12 mouse cellular contexts compared by ENCODE assay signal in genomic region chr5:124454082-124454419, GRCm38 (mm10). TPM values are rescaled to one million over a fixed set of nuclear protein-coding genes. Genes with fewer than 3 reads are reported as not detected.
DNase-seq lines count a peak whose midpoint lies in the region; ATAC-seq and TF ChIP-seq lines count a peak whose summit lies in the region.
"Had no signal": no experiment of that assay in that cellular context is flagged by ENCODE, and none has a peak within 500 bp of the region (broad histone marks: within the 10 kb centered on the region; RNA-seq: fewer than 3 reads in every experiment).

No protein-coding gene starts in this region.

- peaks cover 95% of the 10 kb centered on the region for H3K36me3 ChIP-seq in forebrain, embryonic 14.5 days (ENCODE audit: control insufficient read depth, insufficient read depth, low read length)
- peaks cover 44% of the 10 kb centered on the region for H3K36me3 ChIP-seq in forebrain, embryonic 16.5 days (ENCODE audit: control insufficient read depth, insufficient read depth)
- H3K36me3 ChIP-seq in kidney, adult 2 months (ENCODE audit: control insufficient read depth, insufficient read depth, low read length), result no peaks in the 10 kb centered on the region; the same call in none of the 2 replicates
- peaks cover 2% of the 10 kb centered on the region for H3K36me3 ChIP-seq in testis, adult 2 months (ENCODE audit: control insufficient read depth, insufficient read depth, low read length)

- no peaks in the 10 kb centered on the region for H3K9me3 ChIP-seq in forebrain, embryonic 14.5 days (replicated peaks; ENCODE audit: control insufficient read depth, low read length)
- H3K9me3 ChIP-seq in forebrain, embryonic 16.5 days (ENCODE audit: control insufficient read depth, low read length), result no peaks in the 10 kb centered on the region
- H3K9me3 ChIP-seq: hindbrain, embryonic 15.5 days; lung, embryonic 15.5 days had no signal

- H3K4me3 ChIP-seq in forebrain, embryonic 14.5 days (ENCODE audit: low read depth, low read length), result no peak overlapping the region
- H3K4me3 ChIP-seq in forebrain, embryonic 16.5 days (replicated peaks; ENCODE audit: low read length), result no peak overlapping the region
- no peak overlapping the region for H3K4me3 ChIP-seq in kidney, adult 2 months (ENCODE audit: insufficient read depth, low read depth, low read length)
- no peak overlapping the region for H3K4me3 ChIP-seq in testis, adult 2 months (ENCODE audit: control insufficient read depth, low read depth, low read length)
- H3K4me3 ChIP-seq: hindbrain, embryonic 15.5 days; lung, embryonic 15.5 days had no signal

- no peak for DNase-seq in forebrain, embryonic 14.5 days (ENCODE audit: low spot score)
- DNase-seq in kidney, adult 2 months, result no peak
- DNase-seq in kidney, adult 11 months, result no peak
- no peak for DNase-seq in testis, postnatal 10 days (ENCODE audit: low spot score)
- DNase-seq: gastrocnemius, postnatal 10 days had no signal

- H3K9ac ChIP-seq in forebrain, embryonic 14.5 days (ENCODE audit: low read length), result no peak overlapping the region
- no peak overlapping the region for H3K9ac ChIP-seq in forebrain, embryonic 16.5 days (replicated peaks; ENCODE audit: low read depth, low read length)
- H3K9ac ChIP-seq: hindbrain, embryonic 15.5 days; lung, embryonic 15.5 days had no signal

- peak overlapping the region; percentile 65; the same call in 1 of the 2 replicates for H3K27ac ChIP-seq in forebrain, embryonic 14.5 days (ENCODE audit: low read depth, low read length)
- no peak overlapping the region for H3K27ac ChIP-seq in forebrain, embryonic 16.5 days (ENCODE audit: low read length)
- peak overlapping the region; percentile 89 for H3K27ac ChIP-seq in kidney, adult 2 months (ENCODE audit: insufficient read depth, low read depth, low read length)
- peak overlapping the region; percentile 33 for H3K27ac ChIP-seq in testis, adult 2 months (ENCODE audit: control insufficient read depth, insufficient read depth, low read depth, low read length)
- H3K27ac ChIP-seq: lung, embryonic 15.5 days had no signal

- whole genome bisulfite sequencing in forebrain, embryonic 14.5 days, result 84% methylated on average over 1 of the region's 1 CpGs
- WGBS in forebrain, embryonic 16.5 days, result 95% methylated on average over 1 of the region's 1 CpGs
- 53% methylated on average over 1 of the region's 1 CpGs for WGBS in kidney, adult 2 months

- no peak for TF ChIP-seq POLR2A in kidney, adult 2 months (IDR thresholded peaks at IDR 0.05; ENCODE audit: low read depth, low read length)
- no peak for TF ChIP-seq POLR2A in testis, adult 2 months (IDR thresholded peaks at IDR 0.05; ENCODE audit: control insufficient read depth, low read depth, low read length)

- TF ChIP-seq CTCF in kidney, adult 2 months (conservative IDR thresholded peaks at IDR 0.05; ENCODE audit: insufficient read depth, insufficient read length, low read depth, low read length), result no peak
- TF ChIP-seq CTCF in testis, adult 2 months (IDR thresholded peaks at IDR 0.05; ENCODE audit: control insufficient read depth, insufficient read depth, insufficient replicate concordance, low read depth, low read length), result no peak

- H3K27me3 ChIP-seq in forebrain, embryonic 14.5 days (replicated peaks; ENCODE audit: control insufficient read depth, insufficient read depth, low read length), result no peaks in the 10 kb centered on the region
- no peaks in the 10 kb centered on the region for H3K27me3 ChIP-seq in forebrain, embryonic 16.5 days (replicated peaks; ENCODE audit: control insufficient read depth, insufficient read depth, low read length)
- H3K27me3 ChIP-seq in kidney, adult 2 months (replicated peaks; ENCODE audit: control insufficient read depth, insufficient read depth, low read length), result no peaks in the 10 kb centered on the region
- H3K27me3 ChIP-seq in testis, adult 2 months (ENCODE audit: control insufficient read depth, insufficient read depth, low read length), result no peaks in the 10 kb centered on the region
- H3K27me3 ChIP-seq: hindbrain, embryonic 15.5 days; lung, embryonic 15.5 days had no signal

- ATAC-seq in forebrain, embryonic 14.5 days, result no peak
- ATAC-seq in forebrain, embryonic 16.5 days, result no peak
- no peak for ATAC-seq in megakaryocyte progenitor cell, adult 5-6 weeks (replicated peaks; ENCODE audit: poor library complexity)
- ATAC-seq: activated CD4-positive, CD25-positive, alpha-beta regulatory T cell, adult 4 months had no signal

- no peak overlapping the region for H3K4me2 ChIP-seq in forebrain, embryonic 14.5 days (ENCODE audit: low read length)
- no peak overlapping the region for H3K4me2 ChIP-seq in forebrain, embryonic 16.5 days (ENCODE audit: low read length)
- H3K4me2 ChIP-seq: heart, embryonic 11.5 days; hindbrain, embryonic 15.5 days; lung, embryonic 15.5 days had no signal

- no peaks in the 10 kb centered on the region for H3K4me1 ChIP-seq in forebrain, embryonic 14.5 days (ENCODE audit: control insufficient read depth, insufficient read depth, low read length)
- H3K4me1 ChIP-seq in forebrain, embryonic 16.5 days (replicated peaks; ENCODE audit: control insufficient read depth, insufficient read depth, low read length), result peaks cover 11% of the 10 kb centered on the region
- peaks cover 23% of the 10 kb centered on the region for H3K4me1 ChIP-seq in kidney, adult 2 months (ENCODE audit: control insufficient read depth, insufficient read depth, low read length)
- H3K4me1 ChIP-seq in testis, adult 2 months (ENCODE audit: control insufficient read depth, insufficient read depth, low read length), result no peaks in the 10 kb centered on the region
- H3K4me1 ChIP-seq: lung, embryonic 15.5 days had no signal

RNA-seq across cellular contexts. Expression of gene Kmt5a, which starts 14.3 kb away (rescaled TPM):
- 21.7 and 24.2 TPM in 2 replicates for polyA plus RNA-seq in forebrain, embryonic 14.5 days (2014; fragmentation: Nextera tagmentation; extraction: Ambion mirVana)
- 21.5 and 21.9 TPM in 2 replicates for polyA plus RNA-seq in forebrain, embryonic 16.5 days (2015; fragmentation: Nextera tagmentation; extraction: Ambion mirVana)
- 75.9 and 81.1 TPM in 2 replicates for polyA plus RNA-seq in kidney, adult 2 months (2012; rRNA removed)
- 23.4 and 24.9 TPM in 2 replicates for polyA plus RNA-seq in testis, adult 2 months (2012; rRNA removed)
- 285 and 312 TPM in 2 replicates for total RNA-seq in megakaryocyte progenitor cell, adult 5-6 weeks (2015)
- 134 and 164 TPM in 2 replicates for total RNA-seq in megakaryocyte progenitor cell, adult 5-6 weeks (2017)

RNA-seq across cellular contexts. Expression of gene Rilpl2, which starts 24.1 kb away (rescaled TPM):
- polyA plus RNA-seq in forebrain, embryonic 14.5 days (2014; fragmentation: Nextera tagmentation; extraction: Ambion mirVana), result 29.4 and 31.7 TPM in 2 replicates
- 26.4 and 28.0 TPM in 2 replicates for polyA plus RNA-seq in forebrain, embryonic 16.5 days (2015; fragmentation: Nextera tagmentation; extraction: Ambion mirVana)
- 44.3 and 46.3 TPM in 2 replicates for polyA plus RNA-seq in kidney, adult 2 months (2012; rRNA removed)
- polyA plus RNA-seq in testis, adult 2 months (2012; rRNA removed), result 19.6 and 20.8 TPM in 2 replicates
- total RNA-seq in megakaryocyte progenitor cell, adult 5-6 weeks (2015), result 49.0 and 63.6 TPM in 2 replicates
- total RNA-seq in megakaryocyte progenitor cell, adult 5-6 weeks (2017), result 45.2 and 50.1 TPM in 2 replicates

RNA-seq across cellular contexts. Expression of gene Sbno1, which starts 28.2 kb away (rescaled TPM):
- 64.7 and 85.1 TPM in 2 replicates for polyA plus RNA-seq in forebrain, embryonic 14.5 days (2014; fragmentation: Nextera tagmentation; extraction: Ambion mirVana)
- 109 and 110 TPM in 2 replicates for polyA plus RNA-seq in forebrain, embryonic 16.5 days (2015; fragmentation: Nextera tagmentation; extraction: Ambion mirVana)
- 16.7 and 20.8 TPM in 2 replicates for polyA plus RNA-seq in kidney, adult 2 months (2012; rRNA removed)
- 38.8 and 46.6 TPM in 2 replicates for polyA plus RNA-seq in testis, adult 2 months (2012; rRNA removed)
- total RNA-seq in megakaryocyte progenitor cell, adult 5-6 weeks (2015), result 94.8 and 95.7 TPM in 2 replicates
- total RNA-seq in megakaryocyte progenitor cell, adult 5-6 weeks (2017), result 162 and 219 TPM in 2 replicates

RNA-seq across cellular contexts. Expression of gene Snrnp35, which starts 28.9 kb away (rescaled TPM):
- 14.3 and 14.7 TPM in 2 replicates for polyA plus RNA-seq in forebrain, embryonic 14.5 days (2014; fragmentation: Nextera tagmentation; extraction: Ambion mirVana)
- polyA plus RNA-seq in forebrain, embryonic 16.5 days (2015; fragmentation: Nextera tagmentation; extraction: Ambion mirVana), result 21.8 and 25.1 TPM in 2 replicates
- polyA plus RNA-seq in kidney, adult 2 months (2012; rRNA removed), result 4.3 and 5.9 TPM in 2 replicates
- polyA plus RNA-seq in testis, adult 2 months (2012; rRNA removed), result 26.5 and 35.7 TPM in 2 replicates
- 2.8 and 6.4 TPM in 2 replicates for total RNA-seq in megakaryocyte progenitor cell, adult 5-6 weeks (2015)
- total RNA-seq in megakaryocyte progenitor cell, adult 5-6 weeks (2017), result 5.4 and 9.0 TPM in 2 replicates
